Mouse (Mus musculus): ENCODE data around the gene Cbl. TPM values are rescaled to one million over a fixed set of nuclear protein-coding genes. Genes with fewer than 3 reads are reported as not detected.
"Not testable (repeated sequence)": the region's sequence is repeated elsewhere in the genome, so short reads cannot be mapped to it uniquely, and the experiment has no call there.

Gene Cbl
- polyA plus RNA-seq, 1 experiment from 2014 or later, result 5.8 TPM

- ATAC-seq, result no peak
- H3K9ac ChIP-seq (ENCODE audit: low read depth, low read length), result no peak overlapping the region
- no peaks in the 10 kb centered on the region for H3K36me3 ChIP-seq (ENCODE audit: control insufficient read depth, insufficient read depth)
- H3K27ac ChIP-seq (ENCODE audit: low read depth, low read length), result no peak overlapping the region
- no peak overlapping the region for H3K4me3 ChIP-seq (ENCODE audit: low read depth, low read length)
- no peak for TF ChIP-seq CTCF (IDR thresholded peaks at IDR 0.05; ENCODE audit: low read depth)
- H3K4me1 ChIP-seq (replicated peaks; ENCODE audit: control insufficient read depth, insufficient read depth, low read length), result no peaks in the 10 kb centered on the region
- no peaks in the 10 kb centered on the region for H3K9me3 ChIP-seq (ENCODE audit: control insufficient read depth)
- 68% methylated on average over 8 of the region's 8 CpGs for WGBS
- no peaks in the 10 kb centered on the region for H3K27me3 ChIP-seq (replicated peaks; ENCODE audit: control insufficient read depth, insufficient read depth, low read length)
- H3K4me2 ChIP-seq (replicated peaks; ENCODE audit: low read depth), result no peak overlapping the region
Observed at GRCm38 (mm10) chr9:44119948-44120465, 113.8 kb downstream of the Cbl start.

- H3K4me1 ChIP-seq (replicated peaks; ENCODE audit: control insufficient read depth, insufficient read depth, low read length), result no peaks in the 10 kb centered on the region
- WGBS, result 58% methylated on average over 5 of the region's 5 CpGs
- no peak overlapping the region for H3K4me2 ChIP-seq (replicated peaks; ENCODE audit: low read depth)
- H3K9ac ChIP-seq (ENCODE audit: low read depth, low read length), result no peak overlapping the region
- H3K9me3 ChIP-seq (ENCODE audit: control insufficient read depth), result no peaks in the 10 kb centered on the region
- H3K27me3 ChIP-seq (replicated peaks; ENCODE audit: control insufficient read depth, insufficient read depth, low read length), result no peaks in the 10 kb centered on the region
- peak; percentile 73 for TF ChIP-seq CTCF (IDR thresholded peaks at IDR 0.05; ENCODE audit: low read depth)
- no peak for ATAC-seq
- no peaks in the 10 kb centered on the region for H3K36me3 ChIP-seq (ENCODE audit: control insufficient read depth, insufficient read depth)
- no peak overlapping the region for H3K4me3 ChIP-seq (ENCODE audit: low read depth, low read length)
- no peak overlapping the region for H3K27ac ChIP-seq (ENCODE audit: low read depth, low read length)
Observed at GRCm38 (mm10) chr9:44119011-44119410, 114.8 kb downstream of the Cbl start.

- Histone ChIP-seq H3K27me3 (replicated peaks; ENCODE audit: control insufficient read depth, insufficient read depth, low read length) (no peaks in the 10 kb centered on the region), H3K4me2 (replicated peaks; ENCODE audit: low read depth) (no peak overlapping the region), H3K36me3 (ENCODE audit: control insufficient read depth, insufficient read depth) (no peaks in the 10 kb centered on the region), H3K27ac (ENCODE audit: low read depth, low read length) (no peak overlapping the region), H3K4me3 (ENCODE audit: low read depth, low read length) (no peak overlapping the region), H3K9ac (ENCODE audit: low read depth, low read length) (no peak overlapping the region), H3K9me3 (ENCODE audit: control insufficient read depth) (no peaks in the 10 kb centered on the region), H3K4me1 (replicated peaks; ENCODE audit: control insufficient read depth, insufficient read depth, low read length) (no peaks in the 10 kb centered on the region)
- WGBS, result 88% methylated on average over 4 of the region's 4 CpGs
- TF ChIP-seq CTCF (IDR thresholded peaks at IDR 0.05; ENCODE audit: low read depth), result peak; percentile 46
- no peak for ATAC-seq
Observed at GRCm38 (mm10) chr9:44116182-44116581, 117.7 kb downstream of the Cbl start.

- H3K27me3 ChIP-seq (replicated peaks; ENCODE audit: control insufficient read depth, insufficient read depth, low read length), result no peaks in the 10 kb centered on the region
- no peak overlapping the region for H3K4me3 ChIP-seq (ENCODE audit: low read depth, low read length)
- no peak overlapping the region for H3K27ac ChIP-seq (ENCODE audit: low read depth, low read length)
- no peaks in the 10 kb centered on the region for H3K4me1 ChIP-seq (replicated peaks; ENCODE audit: control insufficient read depth, insufficient read depth, low read length)
- WGBS, result 90% methylated on average over 9 of the region's 9 CpGs
- H3K9ac ChIP-seq (ENCODE audit: low read depth, low read length), result no peak overlapping the region
- no peaks in the 10 kb centered on the region for H3K36me3 ChIP-seq (ENCODE audit: control insufficient read depth, insufficient read depth)
- TF ChIP-seq CTCF (IDR thresholded peaks at IDR 0.05; ENCODE audit: low read depth), result no peak
- no peaks in the 10 kb centered on the region for H3K9me3 ChIP-seq (ENCODE audit: control insufficient read depth)
- H3K4me2 ChIP-seq (replicated peaks; ENCODE audit: low read depth), result no peak overlapping the region
- ATAC-seq, result no peak
Observed at GRCm38 (mm10) chr9:44115599-44115998, 118.2 kb downstream of the Cbl start.

GRCm38 (mm10) chr9:44114453-44114852 is 119.4 kb downstream of the Cbl start:
- no peak overlapping the region for H3K27ac ChIP-seq (ENCODE audit: low read depth, low read length)
- no peak overlapping the region for H3K4me3 ChIP-seq (ENCODE audit: low read depth, low read length)
- H3K4me1 ChIP-seq (replicated peaks; ENCODE audit: control insufficient read depth, insufficient read depth, low read length), result no peaks in the 10 kb centered on the region
- 60% methylated on average over 2 of the region's 2 CpGs for WGBS
- H3K27me3 ChIP-seq (replicated peaks; ENCODE audit: control insufficient read depth, insufficient read depth, low read length), result no peaks in the 10 kb centered on the region
- H3K9me3 ChIP-seq (ENCODE audit: control insufficient read depth), result no peaks in the 10 kb centered on the region
- H3K4me2 ChIP-seq (replicated peaks; ENCODE audit: low read depth), result no peak overlapping the region
- no peak for TF ChIP-seq CTCF (IDR thresholded peaks at IDR 0.05; ENCODE audit: low read depth)
- H3K36me3 ChIP-seq (ENCODE audit: control insufficient read depth, insufficient read depth), result no peaks in the 10 kb centered on the region
- ATAC-seq, result no peak
- no peak overlapping the region for H3K9ac ChIP-seq (ENCODE audit: low read depth, low read length)

GRCm38 (mm10) chr9:44113105-44113789 is 120.6 kb downstream of the Cbl start, which contains the start of the genes Gm49380 and Rnf26:
Gene Gm49380, minus strand, starts transcription at chr9:44113500.
Gene Rnf26, minus strand, starts transcription at chr9:44113517.
- H3K27ac ChIP-seq (ENCODE audit: low read depth, low read length), result peak within 1 kb of the TSS; percentile 46; the same call in 1 of the 2 replicates
- TF ChIP-seq CTCF (IDR thresholded peaks at IDR 0.05; ENCODE audit: low read depth), result no peak; the same call in 1 of the 2 replicates
- H3K4me3 ChIP-seq (ENCODE audit: low read depth, low read length), result peak within 1 kb of the TSS; percentile 81
- no peaks in the 10 kb centered on the region for H3K9me3 ChIP-seq (ENCODE audit: control insufficient read depth)
- H3K9ac ChIP-seq (ENCODE audit: low read depth, low read length), result peak within 1 kb of the TSS; percentile 70
- peak; percentile 96 for ATAC-seq
- WGBS, result under 1% methylated on average over 49 of the region's 51 CpGs
- H3K4me1 ChIP-seq (replicated peaks; ENCODE audit: control insufficient read depth, insufficient read depth, low read length), result no peaks in the 10 kb centered on the region
- peak within 1 kb of the TSS; percentile 70 for H3K4me2 ChIP-seq (replicated peaks; ENCODE audit: low read depth)
- no peaks in the 10 kb centered on the region for H3K36me3 ChIP-seq (ENCODE audit: control insufficient read depth, insufficient read depth)
- H3K27me3 ChIP-seq (replicated peaks; ENCODE audit: control insufficient read depth, insufficient read depth, low read length), result no peaks in the 10 kb centered on the region

- H3K4me3 ChIP-seq (ENCODE audit: low read depth, low read length), result not testable (repeated sequence)
Observed at GRCm38 (mm10) chr9:44111909-44112308, 121.9 kb downstream of the Cbl start.

More at GRCm38 (mm10) chr9:44111909-44112308, 121.9 kb downstream of the Cbl start:
- not testable (repeated sequence) for H3K27ac ChIP-seq (ENCODE audit: low read depth, low read length); ATAC-seq; H3K4me1 ChIP-seq (replicated peaks; ENCODE audit: control insufficient read depth, insufficient read depth, low read length); H3K36me3 ChIP-seq (ENCODE audit: control insufficient read depth, insufficient read depth); H3K27me3 ChIP-seq (replicated peaks; ENCODE audit: control insufficient read depth, insufficient read depth, low read length); H3K9me3 ChIP-seq (ENCODE audit: control insufficient read depth); H3K9ac ChIP-seq (ENCODE audit: low read depth, low read length)
- H3K4me2 ChIP-seq (replicated peaks; ENCODE audit: low read depth), result peak overlapping the region; percentile 70; the same call in 1 of the 2 replicates
- WGBS, result 45% methylated on average over 9 of the region's 12 CpGs

Measured in intestine, postnatal 0 days (tissue).